Mouse (Mus musculus) MEL (cell line): ENCODE results near the gene Atg2a.

Experiments
- CTCF ChIP-seq, 3 experiments: IDR thresholded peaks in 2 of 3; conservative IDR thresholded peaks in 1 of 3; 2 replicates each; pipeline ENCODE4 v1.5.1; 2011 to 2012; ENCODE audit warnings: low read length in 3 of 3, low read depth in 2 of 3, mild to moderate bottlenecking in 2 of 3, improper control_type of control experiment in 1 of 3, inconsistent platforms in 1 of 3, mixed read lengths in 1 of 3, moderate library complexity in 1 of 3; ENCODE audit not compliant: control insufficient read depth in 1 of 3, insufficient read depth in 1 of 3, poor library complexity in 1 of 3, severe bottlenecking in 1 of 3
- E2F4 ChIP-seq: IDR thresholded peaks from 2 replicates; pipeline ENCODE4 v1.6.1; 2011; ENCODE audit warnings: low read depth, low read length, improper control_type of control experiment, borderline replicate concordance
- MAX ChIP-seq: IDR thresholded peaks from 2 replicates; pipeline ENCODE4 v1.6.1; 2011; ENCODE audit warnings: low read length, improper control_type of control experiment
- MYB ChIP-seq: IDR thresholded peaks from 2 replicates; pipeline ENCODE4 v1.6.1; 2011; ENCODE audit warnings: mild to moderate bottlenecking, low read depth, low read length, improper control_type of control experiment
- POLR2A ChIP-seq, 2 experiments: IDR thresholded peaks; 2 replicates each; pipeline ENCODE4 v1.6.1; 2011 to 2012; ENCODE audit warnings: low read length in 2 of 2, mild to moderate bottlenecking in 2 of 2, control low read depth in 1 of 2, improper control_type of control experiment in 1 of 2, low read depth in 1 of 2, moderate library complexity in 1 of 2; ENCODE audit not compliant: control insufficient read depth in 1 of 2, insufficient read depth in 1 of 2, poor library complexity in 1 of 2
- POLR2AphosphoS5 ChIP-seq: IDR thresholded peaks from 2 replicates; pipeline ENCODE4 v1.6.1; 2012; ENCODE audit warnings: low read depth, borderline replicate concordance, mild to moderate bottlenecking, inconsistent platforms, low read length, moderate library complexity, mixed read lengths
- TAL1 ChIP-seq: IDR thresholded peaks from 2 replicates; pipeline ENCODE4 v1.6.1; 2012; ENCODE audit warnings: mild to moderate bottlenecking, inconsistent platforms, low read length, moderate library complexity, mixed read lengths

- TF ChIP-seq TAL1 (no peak), CTCF (IDR thresholded peaks at IDR 0.05 in 2 of 3, conservative IDR thresholded peaks at IDR 0.05 in 1 of 3; ENCODE audit: control insufficient read depth in 1 of 3, insufficient read depth in 1 of 3, low read depth in 2 of 3, low read length in 3 of 3, poor library complexity in 1 of 3, severe bottlenecking in 1 of 3) (peak in 1 of 3 experiments; percentile 35; a peak in 3 of 6 replicates), E2F4 (no peak), POLR2A (IDR thresholded peaks at IDR 0.05; ENCODE audit: control insufficient read depth in 1 of 2, insufficient read depth in 1 of 2, low read depth in 1 of 2, low read length in 2 of 2, poor library complexity in 1 of 2) (no peak), POLR2AphosphoS5 (no peak), MYB (no peak), MAX (no peak)
These were observed 24.3 kb downstream of the Atg2a start for GRCm38 (mm10) chr19:6265727-6266182.
